ENCODE assay signal across 15 mouse cellular contexts in the genomic region with DNA sequence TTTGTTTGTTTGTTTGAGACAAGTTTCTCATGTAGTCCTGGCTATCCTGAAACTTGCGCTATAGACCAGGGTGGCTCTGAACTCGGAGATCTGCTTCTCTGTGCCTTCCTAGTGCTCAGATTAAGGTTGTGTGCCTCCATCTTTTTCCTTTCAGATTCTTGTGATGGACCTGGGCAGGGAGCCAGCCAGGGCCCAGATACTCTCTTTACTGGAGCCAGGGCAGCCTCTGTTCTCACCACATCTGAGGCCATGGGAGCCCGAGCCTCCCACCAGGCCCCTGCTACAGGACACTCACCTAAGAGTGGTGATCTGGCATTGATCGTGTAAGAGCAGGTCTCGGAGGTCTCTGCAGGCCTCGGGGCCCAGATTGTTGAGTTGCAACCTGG. TPM values are rescaled to one million over a fixed set of nuclear protein-coding genes. Genes with fewer than 3 reads are reported as not detected.
DNase-seq lines count a peak whose midpoint lies in the region; ATAC-seq and TF ChIP-seq lines count a peak whose summit lies in the region.
"Had no signal": no experiment of that assay in that cellular context is flagged by ENCODE, and none has a peak within 500 bp of the region (broad histone marks: within the 10 kb centered on the region; RNA-seq: fewer than 3 reads in every experiment).

No protein-coding gene starts in this region.

- H3K36me3 ChIP-seq in lung, embryonic 14.5 days (ENCODE audit: insufficient read depth): no peaks in the 10 kb centered on the region
- no peaks in the 10 kb centered on the region for H3K36me3 ChIP-seq in forebrain, embryonic 13.5 days (ENCODE audit: poor library complexity, severe bottlenecking)
- H3K36me3 ChIP-seq in limb, embryonic 10.5 days: no peaks in the 10 kb centered on the region
- no peaks in the 10 kb centered on the region for H3K36me3 ChIP-seq in neural tube, embryonic 14.5 days (ENCODE audit: control insufficient read depth, insufficient read depth, low read length)
- H3K36me3 ChIP-seq: lung, embryonic 15.5 days had no signal

- TF ChIP-seq CTCF in lung, embryonic 14.5 days (IDR thresholded peaks at IDR 0.05; ENCODE audit: low read depth): no peak

- peak; percentile 28 for DNase-seq in lung, embryonic 14.5 days
- DNase-seq in lung, postnatal 36 days: no peak
- DNase-seq in limb, embryonic 10.5 days (ENCODE audit: low spot score): no peak
- DNase-seq in adrenal gland, postnatal 25 days: no peak
- DNase-seq in testis, postnatal 14 days (ENCODE audit: low spot score): no peak
- DNase-seq in urinary bladder, postnatal 36 days (ENCODE audit: low spot score in 2 of 2): no peak
- DNase-seq: adrenal gland, postnatal 14 days; cerebellum, adult 11-12 months; thymus, postnatal 36 days had no signal

- H3K4me1 ChIP-seq in lung, embryonic 14.5 days (ENCODE audit: insufficient read depth): no peaks in the 10 kb centered on the region
- peaks cover 49% of the 10 kb centered on the region for H3K4me1 ChIP-seq in forebrain, embryonic 13.5 days
- peaks cover 41% of the 10 kb centered on the region for H3K4me1 ChIP-seq in limb, embryonic 10.5 days
- peaks cover 20% of the 10 kb centered on the region for H3K4me1 ChIP-seq in neural tube, embryonic 14.5 days (ENCODE audit: control insufficient read depth, insufficient read depth, low read length)

- H3K4me3 ChIP-seq in lung, embryonic 14.5 days (ENCODE audit: low read depth, low read length): no peak overlapping the region
- H3K4me3 ChIP-seq in forebrain, embryonic 13.5 days: 0 out of 2 replicates have a peak overlapping the region, but pooled peaks have one; percentile 2
- no peak overlapping the region for H3K4me3 ChIP-seq in limb, embryonic 10.5 days
- H3K4me3 ChIP-seq in neural tube, embryonic 14.5 days (ENCODE audit: low read depth, low read length): no peak overlapping the region
- H3K4me3 ChIP-seq: lung, embryonic 15.5 days had no signal

- H3K27ac ChIP-seq in lung, embryonic 14.5 days (ENCODE audit: low read depth): no peak overlapping the region
- peak overlapping the region; percentile 88 for H3K27ac ChIP-seq in forebrain, embryonic 13.5 days
- peak overlapping the region; percentile 83 for H3K27ac ChIP-seq in limb, embryonic 10.5 days
- H3K27ac ChIP-seq in neural tube, embryonic 14.5 days (ENCODE audit: low read depth, low read length): peak overlapping the region; percentile 40; the same call in 1 of the 2 replicates
- H3K27ac ChIP-seq: lung, embryonic 15.5 days had no signal

- 66% methylated on average over 6 of the region's 6 CpGs for WGBS in lung, embryonic 14.5 days
- WGBS in forebrain, embryonic 13.5 days: 36% methylated on average over 6 of the region's 6 CpGs
- 67% methylated on average over 6 of the region's 6 CpGs for WGBS in limb, embryonic 10.5 days
- 54% methylated on average over 6 of the region's 6 CpGs for WGBS in neural tube, embryonic 14.5 days

- no peaks in the 10 kb centered on the region for H3K27me3 ChIP-seq in lung, embryonic 14.5 days (ENCODE audit: insufficient read depth, low read length)
- H3K27me3 ChIP-seq in forebrain, embryonic 13.5 days: 0 out of 2 replicates have a peak, but pooled peaks cover under 1% of the 10 kb centered on the region
- H3K27me3 ChIP-seq in limb, embryonic 10.5 days (ENCODE audit: low read depth, poor library complexity, severe bottlenecking): 0 out of 2 replicates have a peak, but pooled peaks cover 8% of the 10 kb centered on the region
- H3K27me3 ChIP-seq in neural tube, embryonic 14.5 days (ENCODE audit: control insufficient read depth, insufficient read depth, low read length): no peaks in the 10 kb centered on the region
- H3K27me3 ChIP-seq: lung, embryonic 15.5 days had no signal

- no peak overlapping the region for H3K4me2 ChIP-seq in lung, embryonic 14.5 days
- H3K4me2 ChIP-seq in forebrain, embryonic 13.5 days: peak overlapping the region; percentile 30
- no peak overlapping the region for H3K4me2 ChIP-seq in neural tube, embryonic 14.5 days (ENCODE audit: low read depth, low read length)
- H3K4me2 ChIP-seq: lung, embryonic 15.5 days had no signal

- no peak for ATAC-seq in lung, embryonic 14.5 days (ENCODE audit: insufficient read depth)
- ATAC-seq in forebrain, embryonic 13.5 days: peak; percentile 60
- ATAC-seq in neural tube, embryonic 14.5 days (ENCODE audit: low read depth): 0 out of 2 replicates have a peak, but pooled peaks have one; percentile 26

- H3K9me3 ChIP-seq in lung, embryonic 14.5 days (ENCODE audit: low read depth, low read length): no peaks in the 10 kb centered on the region
- H3K9me3 ChIP-seq in forebrain, embryonic 13.5 days (replicated peaks): no peaks in the 10 kb centered on the region
- H3K9me3 ChIP-seq in limb, embryonic 10.5 days (replicated peaks): no peaks in the 10 kb centered on the region
- no peaks in the 10 kb centered on the region for H3K9me3 ChIP-seq in neural tube, embryonic 14.5 days (ENCODE audit: control insufficient read depth, low read length)
- H3K9me3 ChIP-seq: lung, embryonic 15.5 days had no signal

- no peak overlapping the region for H3K9ac ChIP-seq in lung, embryonic 14.5 days
- 0 out of 2 replicates have a peak overlapping the region, but pooled peaks have one; percentile 13 for H3K9ac ChIP-seq in forebrain, embryonic 13.5 days
- no peak overlapping the region for H3K9ac ChIP-seq in neural tube, embryonic 14.5 days (replicated peaks; ENCODE audit: low read depth, low read length)
- H3K9ac ChIP-seq: lung, embryonic 15.5 days had no signal

RNA-seq across cellular contexts. Expression of gene Pdzd3, which starts 3.9 kb away (rescaled TPM):
- 0.11 and 0.13 TPM in 2 replicates for polyA plus RNA-seq in lung, embryonic 14.5 days (2014; fragmentation: Nextera tagmentation; extraction: Ambion mirVana)
- 0.39 and 0.40 TPM in 2 replicates for polyA plus RNA-seq in forebrain, embryonic 13.5 days (2015; fragmentation: Nextera tagmentation; extraction: Ambion mirVana)
- 0.13 TPM in 1 of 2 replicates, not detected in the other for polyA plus RNA-seq in limb, embryonic 10.5 days (2016; fragmentation: Nextera tagmentation; extraction: Ambion mirVana)
- polyA plus RNA-seq in neural tube, embryonic 14.5 days (2014; fragmentation: Nextera tagmentation; extraction: Ambion mirVana): 0.12 and 0.23 TPM in 2 replicates
- 0.27 TPM in 1 of 2 replicates, not detected in the other for total RNA-seq in adrenal gland, postnatal 25 days (2021)
- polyA plus RNA-seq: lung, embryonic 15.5 days had no signal

RNA-seq across cellular contexts. Expression of gene Nlrx1, which starts 13.3 kb away (rescaled TPM):
- 9.2 and 9.6 TPM in 2 replicates for polyA plus RNA-seq in lung, embryonic 14.5 days (2014; fragmentation: Nextera tagmentation; extraction: Ambion mirVana)
- 4.4 and 4.5 TPM in 2 replicates for polyA plus RNA-seq in forebrain, embryonic 13.5 days (2015; fragmentation: Nextera tagmentation; extraction: Ambion mirVana)
- polyA plus RNA-seq in limb, embryonic 10.5 days (2016; fragmentation: Nextera tagmentation; extraction: Ambion mirVana): 2.1 and 3.3 TPM in 2 replicates
- polyA plus RNA-seq in neural tube, embryonic 14.5 days (2014; fragmentation: Nextera tagmentation; extraction: Ambion mirVana): 3.7 and 4.5 TPM in 2 replicates
- 18.5 and 34.8 TPM in 2 replicates for total RNA-seq in adrenal gland, postnatal 25 days (2021)

RNA-seq across cellular contexts. Expression of gene Ccdc153, which starts 14.7 kb away (rescaled TPM):
- not detected in 2 replicates for polyA plus RNA-seq in lung, embryonic 14.5 days (2014; fragmentation: Nextera tagmentation; extraction: Ambion mirVana)
- polyA plus RNA-seq in forebrain, embryonic 13.5 days (2015; fragmentation: Nextera tagmentation; extraction: Ambion mirVana): not detected in 2 replicates
- not detected in 2 replicates for polyA plus RNA-seq in limb, embryonic 10.5 days (2016; fragmentation: Nextera tagmentation; extraction: Ambion mirVana)
- not detected in 2 replicates for polyA plus RNA-seq in neural tube, embryonic 14.5 days (2014; fragmentation: Nextera tagmentation; extraction: Ambion mirVana)
- 2.0 and 3.7 TPM in 2 replicates for total RNA-seq in adrenal gland, postnatal 25 days (2021)
- total RNA-seq: heart, adult 8-10 months had no signal
- polyA plus RNA-seq: frontal cortex, adult 2 months; large intestine, adult 2 months had no signal

RNA-seq across cellular contexts. Expression of gene Cbl, which starts 21.3 kb away (rescaled TPM):
- 20.9 and 21.9 TPM in 2 replicates for polyA plus RNA-seq in lung, embryonic 14.5 days (2014; fragmentation: Nextera tagmentation; extraction: Ambion mirVana)
- polyA plus RNA-seq in forebrain, embryonic 13.5 days (2015; fragmentation: Nextera tagmentation; extraction: Ambion mirVana): 25.2 and 26.4 TPM in 2 replicates
- 19.6 and 23.9 TPM in 2 replicates for polyA plus RNA-seq in limb, embryonic 10.5 days (2016; fragmentation: Nextera tagmentation; extraction: Ambion mirVana)
- polyA plus RNA-seq in neural tube, embryonic 14.5 days (2014; fragmentation: Nextera tagmentation; extraction: Ambion mirVana): 19.7 and 22.6 TPM in 2 replicates
- total RNA-seq in adrenal gland, postnatal 25 days (2021): 32.7 and 36.2 TPM in 2 replicates

RNA-seq across cellular contexts. Expression of gene Abcg4, which starts 33.3 kb away (rescaled TPM):
- polyA plus RNA-seq in lung, embryonic 14.5 days (2014; fragmentation: Nextera tagmentation; extraction: Ambion mirVana): 2.4 and 2.7 TPM in 2 replicates
- polyA plus RNA-seq in forebrain, embryonic 13.5 days (2015; fragmentation: Nextera tagmentation; extraction: Ambion mirVana): 9.2 and 10.9 TPM in 2 replicates
- 1.9 and 4.6 TPM in 2 replicates for polyA plus RNA-seq in limb, embryonic 10.5 days (2016; fragmentation: Nextera tagmentation; extraction: Ambion mirVana)
- polyA plus RNA-seq in neural tube, embryonic 14.5 days (2014; fragmentation: Nextera tagmentation; extraction: Ambion mirVana): 21.4 and 25.0 TPM in 2 replicates
- total RNA-seq in adrenal gland, postnatal 25 days (2021): 39.1 and 43.4 TPM in 2 replicates
